Mouse (Mus musculus) gonadal fat pad, adult 2 months (tissue): ENCODE measurements at regions not wholly inside any gene's neighbourhood (a gene's known extent, or its start where the extent isn't known, plus 50 kb on each side); places are given as distances from the start of the nearest gene placed in this dataset.

ENCODE experiments used
- DNase-seq: peaks from one replicate; pipeline ENCODE4 v3.0.0-alpha.2; 2012; ENCODE audit warnings: low read depth

DNA sequence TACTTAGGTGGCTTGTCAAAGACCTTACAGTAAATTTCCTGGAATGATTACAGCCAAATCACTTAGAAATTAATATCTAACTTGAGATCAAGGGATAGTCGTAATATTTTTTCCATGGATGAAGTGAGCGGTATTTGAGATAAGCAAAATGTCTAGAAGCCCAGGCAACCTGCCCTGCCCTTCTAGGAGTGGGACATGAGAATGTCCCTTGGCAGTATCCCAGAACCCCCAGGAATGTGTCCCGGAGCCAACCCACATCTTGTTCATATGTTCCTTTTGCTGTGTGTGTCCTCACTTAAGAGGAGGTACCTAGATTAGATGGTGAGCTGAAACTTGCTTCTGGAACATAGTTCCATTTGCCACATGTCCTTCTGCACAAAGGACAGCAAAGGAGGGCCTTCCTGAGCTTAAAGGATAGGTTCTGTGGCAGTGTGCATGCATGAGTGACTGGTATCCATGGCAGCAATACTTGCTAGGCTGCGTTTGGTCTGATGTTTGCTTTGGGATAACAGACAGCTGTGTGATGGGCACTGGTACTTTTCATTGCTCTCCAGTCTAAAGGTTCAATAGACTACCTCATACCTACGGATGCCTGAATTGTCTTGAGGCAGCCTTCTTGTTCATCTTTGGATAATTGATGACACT, 231.0 kb upstream of the Krr1 start:
- DNase-seq = no peak

DNA sequence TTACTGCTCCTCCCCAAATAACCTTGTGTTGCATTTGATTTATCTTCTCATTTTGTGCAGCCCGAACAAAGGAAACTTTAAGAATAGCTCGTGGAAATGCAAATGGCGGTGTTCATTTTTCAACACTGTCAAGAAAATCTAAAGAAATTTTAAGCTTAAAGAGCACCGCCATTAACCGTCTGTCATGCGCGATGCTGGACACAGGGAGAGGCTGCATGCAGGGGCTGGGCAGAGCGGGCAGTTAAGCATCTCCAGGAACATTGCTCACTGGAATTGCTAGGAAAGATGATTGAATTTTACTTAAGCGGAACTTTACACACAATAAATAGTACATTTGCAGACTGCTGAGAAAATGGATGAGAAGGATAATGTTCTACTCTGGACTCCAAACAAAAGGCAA, 229.2 kb upstream of the Krr1 start:
- DNase-seq = no peak

DNA sequence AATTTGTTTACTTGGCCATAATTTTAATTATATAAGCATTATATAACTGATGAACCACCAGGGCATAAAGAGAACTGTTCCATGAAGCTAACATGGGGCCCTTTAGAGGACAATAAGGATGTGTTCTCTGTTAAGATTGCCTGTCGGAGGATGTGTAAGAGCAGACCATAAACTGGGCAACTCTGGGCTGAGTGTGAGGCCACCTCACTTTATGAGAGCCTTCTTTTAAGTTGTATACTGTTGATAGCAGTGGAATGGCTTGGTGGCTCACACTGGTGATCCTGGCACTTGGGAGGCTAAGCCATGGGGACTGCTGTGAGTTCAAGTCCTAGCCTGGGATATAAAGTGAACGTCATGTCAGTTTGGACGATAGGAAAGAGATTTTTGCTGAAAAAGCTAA, 227.3 kb upstream of the Krr1 start:
- DNase-seq = no peak

DNA sequence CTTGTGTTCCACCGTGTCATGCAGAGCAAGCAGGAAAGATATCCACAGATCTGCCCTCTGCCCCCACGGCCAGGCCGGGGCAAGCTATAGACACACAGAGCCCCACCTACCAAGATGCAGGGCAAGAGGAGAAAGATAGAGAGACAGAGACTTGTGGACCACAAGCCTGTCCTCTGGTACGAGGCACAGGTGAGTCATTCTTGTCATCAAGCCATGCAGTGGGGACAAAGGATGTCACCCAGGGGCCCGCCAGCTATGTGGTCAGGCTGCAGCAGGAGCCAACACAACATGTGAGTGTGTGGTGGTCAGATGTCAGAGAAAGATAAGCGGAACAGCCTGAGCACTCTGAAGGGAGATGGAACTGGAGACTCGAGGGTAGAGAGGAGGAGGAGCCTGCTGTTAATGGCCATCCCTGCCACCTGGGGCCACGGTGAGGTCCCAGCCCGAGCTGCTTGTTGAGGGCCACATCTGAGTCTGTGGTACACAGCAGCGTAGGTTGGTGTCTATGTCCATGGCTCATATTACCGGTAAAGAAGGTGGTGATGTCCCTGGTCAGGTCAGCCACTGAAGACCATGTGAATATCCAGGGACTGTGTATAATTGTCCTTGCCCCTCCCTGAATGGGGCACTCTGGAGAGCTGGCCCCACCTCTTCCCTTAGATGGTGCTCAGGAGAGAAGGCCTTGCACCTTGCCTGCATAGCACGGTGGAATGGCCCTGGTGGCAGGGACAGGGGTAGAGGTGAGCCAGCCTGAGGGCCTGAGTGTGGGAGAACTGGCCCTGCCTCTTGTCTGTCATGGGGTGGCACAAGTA, 226.2 kb upstream of the Krr1 start:
- no peak for DNase-seq

DNA sequence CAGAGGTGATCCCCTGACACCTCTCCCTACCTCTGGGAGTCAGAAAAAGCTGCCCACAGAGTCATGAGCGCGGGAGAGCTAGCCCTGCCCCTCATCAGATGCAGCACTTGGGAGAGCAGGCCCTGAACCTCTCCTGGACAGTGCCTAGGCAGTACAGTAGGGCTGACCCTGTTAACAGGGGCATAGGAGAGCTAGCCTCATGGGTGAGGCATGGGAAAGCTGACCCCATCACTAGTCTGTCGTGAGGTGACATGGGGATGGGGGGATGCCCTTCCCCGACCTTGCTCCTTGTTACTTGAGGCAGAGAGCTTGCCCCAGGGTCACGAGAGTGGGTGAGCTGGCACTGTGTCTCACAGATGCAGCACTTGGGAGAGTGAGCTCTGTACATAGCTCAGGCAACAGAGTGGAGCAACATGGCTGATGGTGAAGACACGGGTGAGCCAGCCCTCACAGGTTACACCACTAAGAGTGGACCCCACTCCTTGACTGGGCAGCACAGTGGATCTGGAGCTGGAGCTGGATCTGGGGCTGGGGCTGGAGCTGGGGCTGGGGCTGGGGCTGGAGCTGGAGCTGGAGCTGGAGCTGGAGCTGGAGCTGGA, 225.5 kb upstream of the Krr1 start:
- DNase-seq = no peak

DNA sequence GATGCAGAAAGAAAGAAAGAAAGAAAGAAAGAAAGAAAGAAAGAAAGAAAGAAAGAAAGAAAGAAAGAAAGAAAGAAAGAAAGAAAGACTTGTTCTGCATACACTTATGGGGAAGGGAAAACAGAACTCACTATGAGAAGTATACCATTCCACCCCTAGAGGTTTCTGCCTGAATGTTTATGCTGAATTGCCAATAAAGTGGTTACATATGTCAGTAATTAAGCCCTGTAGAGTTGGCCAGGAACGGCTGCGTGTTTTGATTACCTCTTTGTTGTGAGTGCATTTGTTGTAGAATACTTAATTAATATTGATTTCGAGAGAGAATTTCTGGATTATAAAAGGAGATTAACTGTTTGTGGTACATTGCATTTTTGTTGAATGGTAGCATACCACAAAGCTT, 224.0 kb upstream of the Krr1 start:
- DNase-seq = no peak

DNA sequence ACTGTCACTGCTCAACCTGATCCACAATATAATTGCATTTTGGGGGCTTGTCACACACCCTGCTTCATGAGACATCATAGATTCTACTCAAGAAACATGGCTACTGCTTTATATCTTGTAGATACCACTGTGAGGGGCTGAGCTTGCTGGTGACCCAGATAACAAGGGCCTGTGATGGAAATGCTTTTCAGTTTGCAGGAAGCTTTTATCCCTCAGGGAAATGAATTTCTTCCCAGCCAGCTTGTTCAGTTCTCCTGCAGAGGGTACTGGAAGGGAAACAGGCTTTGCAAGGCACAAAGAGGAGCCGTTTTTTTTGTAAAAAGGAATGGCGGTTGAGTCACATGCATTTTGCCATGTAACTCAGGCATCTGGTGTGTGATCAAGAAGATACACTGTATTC, 218.8 kb upstream of the Krr1 start:
- DNase-seq = no peak

DNA sequence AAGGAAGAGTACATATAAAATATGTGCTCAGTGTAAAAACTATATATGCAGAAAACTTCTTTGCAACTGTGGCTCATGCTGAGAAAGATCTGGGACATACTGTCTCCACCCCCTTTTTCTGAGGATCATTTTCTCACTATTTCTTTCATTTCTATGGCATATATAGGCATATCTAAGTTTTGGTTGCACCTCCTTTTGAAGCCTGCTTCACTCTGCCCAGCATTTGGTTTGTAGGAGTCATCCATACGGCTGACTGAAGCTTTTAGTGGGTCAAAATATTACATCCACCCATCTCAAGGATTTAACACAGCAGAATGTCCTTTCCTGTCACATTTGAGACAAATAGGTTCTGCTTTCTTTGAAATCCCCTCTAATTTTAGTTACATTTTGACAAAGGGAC, 216.5 kb upstream of the Krr1 start:
- no peak for DNase-seq

DNA sequence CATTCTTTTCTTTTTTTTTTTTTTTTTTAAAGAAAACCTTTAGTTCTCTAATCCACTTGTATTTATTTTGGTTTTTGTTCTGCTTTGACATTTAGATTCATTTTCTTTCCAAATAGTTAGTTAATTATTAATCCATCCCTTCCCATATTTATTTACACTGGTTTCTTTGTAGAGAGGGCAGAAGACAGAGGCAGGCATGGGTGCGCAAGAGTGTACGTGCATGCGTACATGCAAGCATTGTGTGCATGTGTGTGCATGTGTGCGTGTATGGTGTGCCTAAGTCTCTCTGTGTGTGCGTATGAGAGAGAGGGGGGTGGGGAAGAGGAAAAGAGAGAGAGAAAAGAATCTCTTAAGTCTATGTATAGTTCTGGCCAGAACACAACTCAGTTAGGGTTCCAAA, 215.9 kb upstream of the Krr1 start:
- no peak for DNase-seq

DNA sequence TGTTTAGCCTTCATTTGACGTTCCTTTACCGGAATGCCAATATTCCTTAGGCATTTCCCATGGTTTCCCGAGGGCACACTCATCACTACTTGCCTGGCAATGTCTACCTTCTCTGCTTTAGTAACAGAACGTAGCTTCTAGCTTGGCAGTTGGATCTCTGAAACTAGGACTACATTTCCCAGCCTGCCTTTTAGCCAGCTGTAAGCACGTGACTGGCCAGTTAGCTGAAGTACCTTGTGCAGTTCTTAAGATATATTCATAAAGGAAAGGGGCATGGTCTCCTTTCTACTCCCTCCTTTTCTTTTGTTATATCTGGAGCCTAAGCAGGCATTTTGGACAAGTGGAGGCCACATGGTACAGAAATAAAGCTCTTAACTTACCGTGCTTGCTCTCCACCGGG, 214.8 kb upstream of the Krr1 start:
- no peak for DNase-seq

DNA sequence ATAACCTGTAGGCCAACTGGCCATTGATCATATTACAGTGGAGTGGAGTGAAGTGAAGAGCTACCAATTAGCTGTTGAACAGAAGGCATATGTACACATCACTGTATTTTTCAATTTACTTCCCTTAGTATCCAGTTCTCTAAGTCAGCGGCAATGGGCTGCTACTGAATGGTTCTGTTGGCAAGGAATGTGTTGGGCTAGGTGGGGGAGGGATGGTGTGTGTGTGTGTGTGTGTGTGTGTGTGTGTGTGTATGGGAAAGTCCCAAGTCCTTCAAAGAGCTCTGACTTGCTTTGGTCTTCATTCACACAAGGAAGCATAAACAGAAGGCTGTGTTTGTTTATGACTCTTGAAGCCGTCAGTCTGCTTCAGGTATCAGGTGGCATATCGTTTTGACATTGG, 213.0 kb upstream of the Krr1 start:
- no peak for DNase-seq

DNA sequence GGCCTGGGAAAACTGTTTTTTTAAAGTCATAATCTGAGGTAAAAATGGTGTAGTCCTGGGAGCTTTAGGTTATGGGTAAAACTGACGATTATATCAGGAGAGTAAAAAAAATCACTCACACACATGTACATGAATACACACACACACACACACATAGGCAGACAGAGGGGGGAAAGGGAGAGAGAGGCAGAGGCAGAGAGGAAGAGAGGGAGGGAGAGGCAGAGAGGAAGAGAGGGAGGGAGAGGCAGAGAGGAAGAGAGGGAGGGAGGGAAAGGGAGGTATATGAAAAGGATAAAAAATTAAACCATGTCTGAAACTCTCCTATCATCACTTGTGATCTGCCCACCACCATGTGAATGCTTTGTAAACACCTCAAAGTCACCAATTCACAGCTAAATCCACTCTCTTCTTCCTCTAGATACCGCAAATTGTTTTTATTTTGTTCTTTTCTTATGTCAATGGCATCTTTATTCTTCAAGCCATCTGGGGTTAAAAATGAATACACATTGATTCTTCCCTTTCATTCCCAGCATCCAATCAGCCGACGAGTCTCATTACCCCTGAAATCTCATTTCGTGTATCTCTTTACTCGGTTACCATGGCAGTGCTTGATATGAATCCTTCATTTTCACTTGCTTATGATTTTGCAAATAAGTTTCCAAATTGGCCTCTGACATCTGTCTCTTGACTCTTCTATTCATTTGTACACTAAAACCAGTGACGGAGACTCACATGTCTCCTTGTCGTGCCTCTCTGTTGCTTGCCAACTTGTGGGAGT, 209.5 kb upstream of the Krr1 start:
- no peak for DNase-seq

DNA sequence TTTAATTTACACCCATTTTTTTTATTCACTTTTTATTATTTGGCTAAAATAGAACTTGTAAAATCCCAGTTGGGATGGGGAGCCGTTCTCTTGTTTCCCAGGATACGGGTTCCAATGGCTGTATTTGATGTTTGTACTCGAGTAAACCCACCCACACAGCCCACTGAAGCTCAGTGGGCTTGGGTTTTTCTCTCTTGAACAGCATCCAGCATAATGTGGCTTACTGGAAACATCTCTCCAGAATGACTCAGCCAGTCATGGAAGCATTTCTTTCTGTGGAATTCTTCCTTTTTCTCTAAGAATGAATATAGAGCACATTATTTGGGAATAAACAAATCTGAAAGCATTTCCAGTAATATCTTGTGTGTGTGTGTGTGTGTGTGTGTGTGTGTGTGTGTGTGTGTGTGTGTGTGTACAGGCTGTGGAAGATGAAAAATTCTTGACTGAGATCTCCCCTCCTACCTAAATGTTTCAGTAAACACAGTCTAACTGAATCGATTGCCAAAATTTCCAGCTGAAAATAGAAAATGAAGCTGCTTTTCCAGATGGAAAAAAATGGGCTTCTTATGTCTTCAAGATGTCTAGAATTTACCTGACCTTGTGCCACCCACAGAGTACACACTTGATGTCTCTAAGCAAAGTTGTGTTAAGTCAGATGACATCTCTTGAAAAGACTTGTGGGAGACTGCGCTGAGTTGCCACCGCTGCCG, 205.3 kb upstream of the Krr1 start:
- DNase-seq = no peak

DNA sequence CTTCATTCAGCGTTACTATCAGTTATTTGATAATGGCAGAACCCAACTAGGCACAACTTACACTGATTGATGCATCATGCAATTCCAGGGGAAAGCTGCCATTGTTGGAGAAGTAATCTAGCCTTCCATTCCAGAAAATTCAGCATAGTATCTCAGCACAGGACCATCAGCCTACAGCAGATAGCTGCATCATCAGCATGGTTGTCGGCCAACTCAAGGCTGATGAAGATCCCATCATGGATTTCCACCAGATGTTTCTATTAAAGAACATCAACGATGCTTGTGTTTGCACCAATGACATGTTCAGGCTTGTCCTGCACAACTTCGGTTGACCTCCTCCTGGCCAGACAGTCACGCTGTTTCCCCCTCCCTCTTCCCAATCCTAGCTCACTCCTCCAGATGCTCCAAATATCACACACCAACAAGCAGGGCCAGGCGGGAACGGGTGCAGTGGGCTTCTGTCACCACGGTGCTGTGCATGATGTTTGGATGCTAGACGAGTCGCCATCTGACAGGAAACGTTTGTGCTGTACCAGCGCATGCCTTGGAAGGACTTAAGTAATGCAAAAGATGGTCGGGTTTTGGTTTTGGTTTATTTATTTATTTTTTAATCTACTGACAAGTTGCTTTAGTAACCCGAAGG, 204.5 kb upstream of the Krr1 start:
- no peak for DNase-seq

DNA sequence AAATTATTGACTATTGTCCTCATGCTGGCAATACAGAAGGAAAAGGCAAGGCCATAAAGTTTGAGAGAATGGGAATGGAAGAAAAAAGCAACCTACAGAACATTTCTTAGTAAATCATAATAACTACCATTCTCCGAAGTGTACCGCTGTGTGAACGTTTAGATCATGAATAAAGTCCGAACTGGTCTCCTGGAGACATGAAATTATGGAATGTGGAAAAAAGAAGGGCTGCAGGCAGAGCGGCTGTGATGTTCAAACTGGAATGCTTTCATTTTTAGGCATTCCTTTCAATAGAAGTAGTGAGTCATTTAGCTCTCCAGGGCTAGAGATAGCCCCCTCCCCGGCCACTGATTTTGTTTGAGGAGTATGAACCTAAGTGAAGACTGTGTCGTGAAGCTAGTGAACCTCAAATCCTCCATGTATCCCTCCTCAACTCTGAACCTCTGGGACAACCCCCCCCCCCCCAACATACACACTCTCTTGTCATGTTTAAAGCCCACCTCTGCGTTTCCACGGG, 202.9 kb upstream of the Krr1 start:
- no peak for DNase-seq

DNA sequence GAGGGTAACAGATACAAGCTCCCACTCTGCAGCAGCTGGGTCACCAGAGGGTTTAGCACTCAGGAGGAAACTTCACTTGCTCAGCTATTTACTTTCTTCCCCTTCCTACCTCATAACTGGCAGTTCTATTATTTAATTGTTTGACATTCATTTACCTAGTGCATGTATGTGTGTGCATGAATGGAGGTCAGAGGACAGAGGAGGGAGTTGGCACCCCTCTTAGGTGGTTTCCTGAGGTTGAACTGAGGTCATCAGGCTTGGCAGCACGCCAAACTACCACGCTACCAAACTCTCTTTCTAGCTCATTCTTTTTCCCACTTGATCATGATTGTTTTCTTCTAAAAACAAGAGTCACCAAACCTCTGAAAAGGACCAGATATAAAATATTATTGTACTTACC, 202.4 kb upstream of the Krr1 start:
- no peak for DNase-seq

DNA sequence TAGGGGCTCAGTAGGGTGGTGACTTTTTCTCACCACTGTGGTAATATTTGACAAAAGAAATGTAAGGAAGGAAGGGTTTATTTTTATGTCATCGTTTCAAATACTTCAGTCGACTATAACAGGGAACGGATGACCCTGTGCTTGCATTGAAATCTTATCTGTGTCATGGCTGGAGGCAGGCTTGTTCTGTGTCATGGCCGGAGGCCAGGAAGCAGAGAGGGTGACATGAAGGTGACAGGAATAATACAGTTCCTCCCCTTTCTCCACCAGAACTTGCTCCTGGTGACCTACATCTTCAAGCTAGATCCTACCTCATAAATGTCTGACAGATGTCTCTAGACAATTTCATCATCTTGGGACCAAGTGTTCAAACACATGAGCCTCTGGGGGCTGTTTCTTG, 201.5 kb upstream of the Krr1 start:
- no peak for DNase-seq

DNA sequence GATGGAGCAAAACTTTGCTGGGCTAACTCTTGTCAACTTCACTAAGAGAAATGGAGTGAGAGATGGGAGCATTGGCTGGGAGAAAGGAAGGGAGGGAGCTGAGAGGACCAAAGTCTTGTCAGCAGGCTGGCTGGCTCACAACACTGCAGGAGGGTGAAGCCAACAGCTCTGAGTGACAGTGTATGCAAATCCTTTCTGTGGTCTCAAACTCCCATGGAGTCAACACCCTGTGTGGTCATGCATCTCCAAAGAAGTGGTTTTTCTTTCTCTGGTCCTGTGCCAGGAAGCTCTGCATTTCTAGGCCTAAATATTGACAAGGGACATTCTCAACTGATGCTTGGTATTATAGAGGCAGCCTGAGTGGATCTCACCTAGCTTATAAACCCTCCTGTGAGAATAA, 194.9 kb upstream of the Krr1 start:
- no peak for DNase-seq

DNA sequence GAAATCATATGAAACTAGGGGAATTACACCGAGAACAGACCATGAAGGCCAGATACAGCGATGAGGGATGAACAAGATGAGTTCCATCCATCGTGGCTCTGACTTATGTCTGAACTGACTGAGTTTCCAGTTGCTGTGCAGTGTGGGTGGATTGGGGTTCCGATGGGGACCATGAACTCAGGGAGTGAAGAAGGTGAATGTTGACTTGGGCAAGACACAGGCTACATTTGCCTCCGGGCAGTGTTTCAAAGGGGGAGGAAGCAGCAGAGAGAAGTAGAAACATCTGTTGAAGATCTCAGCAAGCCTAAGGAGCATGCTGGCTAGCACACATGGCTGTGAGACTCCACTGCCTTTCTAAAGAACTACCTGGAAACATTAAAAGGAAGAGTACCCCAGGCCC, 194.4 kb upstream of the Krr1 start:
- DNase-seq = no peak

DNA sequence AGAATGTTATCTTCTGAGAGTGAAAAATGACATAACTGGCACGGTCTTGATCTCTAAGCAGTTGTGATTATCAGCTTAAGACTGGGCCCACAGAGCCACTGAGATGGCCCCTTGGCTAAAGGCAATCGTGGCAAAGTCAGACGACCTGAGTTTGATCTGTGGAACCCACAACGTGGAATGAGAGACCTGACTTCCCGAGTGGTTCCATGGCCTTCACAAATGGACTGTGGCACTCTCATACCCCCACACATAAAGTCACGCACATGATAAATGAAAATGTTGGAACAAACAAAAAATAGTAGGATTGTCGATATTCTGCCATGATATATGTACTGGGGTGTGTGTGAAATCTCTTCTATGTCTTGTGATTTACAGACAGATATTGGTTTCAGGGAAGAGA, 192.5 kb upstream of the Krr1 start:
- no peak for DNase-seq

DNA sequence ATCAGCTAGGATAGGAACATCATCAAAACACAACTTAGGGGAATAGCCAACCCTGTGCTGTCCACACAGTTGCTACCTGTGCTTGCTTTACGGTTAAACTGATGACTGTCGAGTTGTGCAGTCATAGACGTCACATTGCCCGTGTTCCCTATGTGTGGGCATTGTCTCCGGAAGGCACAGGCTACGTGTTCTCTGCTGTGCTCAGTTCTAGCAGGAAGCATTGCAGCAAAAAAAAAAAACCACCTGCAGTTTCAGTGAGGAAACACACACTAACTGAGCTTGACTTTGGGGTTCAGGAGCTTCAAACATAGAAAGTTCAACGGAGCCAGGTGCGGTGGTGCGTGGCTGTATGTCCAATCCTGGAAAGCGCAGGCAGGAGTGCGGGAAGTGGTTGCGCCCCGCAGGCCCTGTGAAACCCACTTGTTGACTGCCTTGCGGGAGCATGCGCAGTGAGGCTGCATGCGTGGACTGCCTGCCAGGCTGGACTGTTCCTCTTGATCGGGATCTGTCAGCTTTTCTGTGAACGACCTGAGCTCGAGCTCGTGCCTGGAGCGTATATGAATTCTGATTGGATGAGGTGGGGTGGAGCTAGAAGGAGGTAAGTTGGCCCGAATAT, 190.2 kb upstream of the Krr1 start:
- DNase-seq = no peak
